9 mouse cellular contexts compared by ENCODE assay signal in genomic region chr13:71507956-71508401, GRCm38 (mm10).
DNase-seq lines count a peak whose midpoint lies in the region; ATAC-seq and TF ChIP-seq lines count a peak whose summit lies in the region.
"Had no signal": no experiment of that assay in that cellular context is flagged by ENCODE, and none has a peak within 500 bp of the region (broad histone marks: within the 10 kb centered on the region; RNA-seq: fewer than 3 reads in every experiment).

No protein-coding gene starts in this region.

- H3K27ac ChIP-seq in hindbrain, postnatal 0 days = peak overlapping the region; percentile 27; the same call in 1 of the 2 replicates

- peak overlapping the region; percentile 38; the same call in 1 of the 2 replicates for H3K4me2 ChIP-seq in hindbrain, postnatal 0 days (ENCODE audit: low read depth, low read length)

- no peaks in the 10 kb centered on the region for H3K9me3 ChIP-seq in hindbrain, postnatal 0 days (ENCODE audit: low read length)

- DNase-seq in Muller cell, postnatal 12 days (ENCODE audit: inconsistent ontology term) = peak; percentile 7
- DNase-seq in embryo, embryonic 10.5 days (ENCODE audit: low spot score) = peak; percentile 29
- peak; percentile 54 for DNase-seq in hindbrain, postnatal 0 days (ENCODE audit: low spot score)
- DNase-seq in mesoderm, embryonic 11.5 days (ENCODE audit: low read depth, low spot score) = peak; percentile 42
- no peak for DNase-seq in thymus, postnatal 36 days
- no peak for DNase-seq in spleen, postnatal 10 days (ENCODE audit: low spot score in 2 of 2)
- DNase-seq in gastrocnemius, postnatal 14 days = no peak
- DNase-seq: cerebellum, adult 9-11 months; gastrocnemius, postnatal 25 days had no signal

- intact Hi-C loops in gastrocnemius, postnatal 14 days (cut with DNase I; ENCODE audit: low total_unique reads) = no loop called here

- H3K36me3 ChIP-seq in hindbrain, postnatal 0 days (ENCODE audit: insufficient read depth, low read length) = no peaks in the 10 kb centered on the region

- peak; percentile 84 for ATAC-seq in hindbrain, postnatal 0 days

- no peak for TF ChIP-seq CTCF in hindbrain, postnatal 0 days (IDR thresholded peaks at IDR 0.05; ENCODE audit: low read depth)

- H3K4me3 ChIP-seq in hindbrain, postnatal 0 days (ENCODE audit: low read length) = no peak overlapping the region

- 16% methylated on average over 9 of the region's 9 CpGs for WGBS in hindbrain, postnatal 0 days

- no peaks in the 10 kb centered on the region for H3K27me3 ChIP-seq in hindbrain, postnatal 0 days (ENCODE audit: insufficient read depth, low read length)

- peaks cover 12% of the 10 kb centered on the region for H3K4me1 ChIP-seq in hindbrain, postnatal 0 days (ENCODE audit: insufficient read depth, low read length)

- H3K9ac ChIP-seq in hindbrain, postnatal 0 days (replicated peaks; ENCODE audit: low read length) = no peak overlapping the region

Comparison
In these comparisons a context has a peak if more than half of its experiments do, and no peak if none do; other contexts are left out.
1. DNase-seq: peak in Muller cell, postnatal 12 days (single experiment), embryo, embryonic 10.5 days (single experiment), hindbrain, postnatal 0 days (single experiment) and mesoderm, embryonic 11.5 days (single experiment); none in thymus, postnatal 36 days (0 of 2), spleen, postnatal 10 days (0 of 2) and gastrocnemius, postnatal 14 days (single experiment).